Mouse (Mus musculus): ENCODE data around the gene Acot9. TPM values are rescaled to one million over a fixed set of nuclear protein-coding genes. Genes with fewer than 3 reads are reported as not detected.

Gene Acot9
- polyA plus RNA-seq (2015; fragmentation: Nextera tagmentation; extraction: Ambion mirVana) = 44.5 and 52.3 TPM in 2 replicates

DNA sequence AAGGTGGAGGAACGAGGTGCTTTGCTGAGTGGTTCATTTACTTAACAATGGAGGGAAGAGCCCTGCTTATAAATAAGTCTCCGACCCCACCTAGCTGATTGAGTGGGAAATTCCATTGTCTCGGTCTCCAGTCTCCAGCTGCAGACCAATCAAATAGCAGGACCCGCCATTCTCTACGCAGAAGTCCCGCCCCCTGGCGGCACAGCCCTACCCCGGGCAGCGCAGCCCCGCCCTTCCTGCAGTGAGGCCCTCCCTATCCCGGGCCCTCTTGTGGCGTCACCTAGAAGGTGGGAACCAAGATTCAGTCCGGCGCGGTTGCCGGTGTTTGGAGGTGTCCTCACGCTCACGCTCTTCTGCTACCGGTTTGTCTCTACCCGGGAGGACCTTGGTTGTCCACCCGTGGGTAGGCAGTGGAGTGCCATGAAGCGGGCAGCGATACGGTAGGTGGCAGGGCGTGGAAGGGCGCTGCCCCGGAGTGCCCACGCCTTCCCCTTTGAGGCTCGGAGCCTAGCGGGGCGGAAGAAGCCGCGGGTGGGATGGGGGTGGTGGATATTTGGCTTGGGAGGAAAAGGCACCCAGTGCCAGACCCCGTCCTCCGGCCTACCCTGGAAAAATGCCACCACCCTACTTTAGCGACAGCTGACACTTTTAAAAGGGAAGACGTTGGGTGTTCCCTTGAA, at the start of gene Acot9:
TSS of gene Acot9 (plus strand) at position 209 of the 680 bp plus-strand sequence.
- WGBS = 18% methylated on average over 37 of the region's 37 CpGs
- Histone ChIP-seq H3K4me1 (no peaks in the 10 kb centered on the region), H3K27ac (replicated peaks) (peak within 1 kb of the TSS; percentile 82), H3K9me3 (replicated peaks) (no peaks in the 10 kb centered on the region), H3K9ac (peak within 1 kb of the TSS; percentile 47), H3K27me3 (no peaks in the 10 kb centered on the region), H3K4me2 (replicated peaks) (peak within 1 kb of the TSS; percentile 43), H3K4me3 (replicated peaks) (peak within 1 kb of the TSS; percentile 57), H3K36me3 (no peaks in the 10 kb centered on the region)
- peak; percentile 97 for ATAC-seq (ENCODE audit: insufficient number of reproducible peaks, low FRiP score, low TSS enrichment, low read depth)

DNA sequence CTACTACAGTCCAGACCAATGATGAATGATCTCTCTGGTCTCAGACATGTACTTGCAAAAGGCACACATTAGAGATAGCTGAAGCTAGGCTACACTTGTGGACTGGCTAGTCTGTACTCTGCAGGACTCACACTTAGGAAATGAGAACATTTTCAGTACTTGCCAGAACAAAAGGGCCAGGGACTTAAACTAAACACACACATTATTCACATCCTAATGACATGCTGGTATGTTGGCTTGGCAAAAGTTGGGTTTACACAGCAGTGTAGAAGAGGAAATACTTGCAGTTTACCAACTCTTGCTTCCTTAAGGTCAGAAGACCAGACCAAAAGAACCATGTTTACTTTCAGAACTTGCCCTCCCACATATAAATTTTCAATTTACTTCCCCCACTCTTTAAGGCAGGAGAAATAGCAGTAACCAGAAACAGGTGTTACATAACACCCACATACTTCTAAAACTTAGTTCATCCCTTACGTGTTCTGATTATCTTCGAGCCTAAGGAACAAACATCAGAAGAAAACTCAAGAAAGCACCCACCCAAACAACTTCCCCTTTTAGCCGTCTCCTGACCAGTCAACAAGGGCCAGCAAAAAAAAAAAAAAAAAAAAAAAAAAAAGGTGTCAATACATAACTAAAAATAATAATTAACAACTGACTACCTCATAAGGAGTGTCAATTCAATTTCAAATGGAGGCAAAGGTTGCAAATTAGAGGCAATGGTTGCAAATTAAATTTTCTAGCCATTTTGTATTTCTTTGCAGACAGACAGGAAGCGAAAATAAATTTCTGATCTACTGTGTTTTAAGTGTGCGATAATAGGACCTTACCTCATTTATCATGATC, 47.7 kb upstream of the Acot9 start:
- H3K4me3 ChIP-seq (replicated peaks) = no peak overlapping the region; the same call in 1 of the 2 replicates
- H3K4me2 ChIP-seq (replicated peaks) = no peak overlapping the region

DNA sequence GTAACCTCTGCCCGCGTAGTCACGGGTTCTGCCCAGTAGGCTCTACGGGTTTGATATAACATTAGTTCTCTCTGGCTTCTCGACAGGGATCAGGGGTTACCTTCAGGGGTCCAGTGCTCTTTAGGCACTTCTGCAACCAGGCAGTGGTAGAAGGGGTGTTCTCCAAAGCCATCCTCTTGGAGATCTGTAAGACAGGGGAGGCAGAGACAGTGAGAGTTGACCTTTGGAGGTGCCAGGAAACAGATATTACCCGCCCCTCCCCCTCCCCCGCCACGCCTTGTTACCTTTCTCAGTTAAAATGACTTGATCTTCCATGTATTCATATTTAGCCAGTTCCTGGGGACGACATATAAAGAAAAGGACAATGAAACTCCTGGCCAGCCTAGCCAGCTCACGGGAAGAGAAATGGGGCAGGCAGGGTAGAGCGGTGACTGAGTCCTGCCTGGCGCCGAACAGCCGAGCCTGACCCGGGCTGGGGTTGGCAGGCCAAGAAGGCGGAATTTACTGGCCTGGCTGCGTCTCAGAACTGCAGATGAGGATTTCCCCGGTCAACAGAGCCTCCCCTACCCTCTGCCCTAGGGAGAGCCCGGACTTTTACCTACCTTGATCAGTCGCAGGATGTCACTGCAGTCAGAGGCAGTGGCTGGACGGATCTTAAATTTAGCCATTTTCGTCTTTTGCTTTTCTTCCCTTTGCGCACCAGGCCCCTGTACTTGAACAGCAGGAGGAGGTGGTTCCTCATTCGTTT, 46.6 kb upstream of the Acot9 start:
- peak overlapping the region; percentile 51 for H3K4me3 ChIP-seq (replicated peaks)
- peak; percentile 64 for ATAC-seq (ENCODE audit: insufficient number of reproducible peaks, low FRiP score, low TSS enrichment, low read depth)
- no peaks in the 10 kb centered on the region for H3K36me3 ChIP-seq
- no peaks in the 10 kb centered on the region for H3K4me1 ChIP-seq
- 26% methylated on average over 23 of the region's 24 CpGs for WGBS
- peak overlapping the region; percentile 46 for H3K4me2 ChIP-seq (replicated peaks)
- no peaks in the 10 kb centered on the region for H3K9me3 ChIP-seq (replicated peaks)
- H3K27me3 ChIP-seq = no peaks in the 10 kb centered on the region
- H3K27ac ChIP-seq (replicated peaks) = peak overlapping the region; percentile 66
- H3K9ac ChIP-seq = peak overlapping the region; percentile 31; the same call in 1 of the 2 replicates

More for the DNA sequence above, 47.7 kb upstream of the Acot9 start:
- no peak overlapping the region for H3K27ac ChIP-seq (replicated peaks)
- H3K9ac ChIP-seq = no peak overlapping the region
- H3K4me1 ChIP-seq = no peaks in the 10 kb centered on the region
- no peaks in the 10 kb centered on the region for H3K27me3 ChIP-seq
- 68% methylated on average over 5 of the region's 5 CpGs for WGBS
- H3K9me3 ChIP-seq (replicated peaks) = no peaks in the 10 kb centered on the region
- no peaks in the 10 kb centered on the region for H3K36me3 ChIP-seq
- no peak for ATAC-seq (ENCODE audit: insufficient number of reproducible peaks, low FRiP score, low TSS enrichment, low read depth)

DNA sequence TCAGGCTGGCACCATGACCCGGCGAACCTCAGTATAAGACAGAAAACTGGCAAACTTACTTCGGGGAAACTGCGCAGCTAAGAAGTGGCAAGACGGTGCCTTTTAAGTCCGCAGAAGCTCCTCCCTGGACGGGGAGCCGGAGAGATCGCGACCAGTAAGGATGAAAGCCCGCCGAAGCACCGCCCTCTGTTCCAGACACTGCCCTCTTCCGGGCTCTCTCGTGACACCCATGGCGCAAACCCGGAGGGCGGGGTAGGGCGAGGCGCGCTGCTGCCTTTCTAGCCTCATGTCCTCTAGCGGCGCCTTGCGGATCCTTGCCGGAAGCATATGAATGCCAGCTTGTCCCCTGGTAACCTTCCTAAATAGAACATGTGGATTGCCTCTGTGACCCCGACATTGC, 46.0 kb upstream of the Acot9 start, which contains the start of gene Sat1:
TSS of gene Sat1 (minus strand) at position 179 of the 400 bp plus-strand sequence.
- 17% methylated on average over 26 of the region's 26 CpGs for WGBS
- peak; percentile 95 for ATAC-seq (ENCODE audit: insufficient number of reproducible peaks, low FRiP score, low TSS enrichment, low read depth)
- H3K4me2 ChIP-seq (replicated peaks) = peak within 1 kb of the TSS; percentile 46
- peak within 1 kb of the TSS; percentile 51 for H3K4me3 ChIP-seq (replicated peaks)
- peak within 1 kb of the TSS; percentile 31; the same call in 1 of the 2 replicates for H3K9ac ChIP-seq
- no peaks in the 10 kb centered on the region for H3K27me3 ChIP-seq
- no peaks in the 10 kb centered on the region for H3K36me3 ChIP-seq
- no peaks in the 10 kb centered on the region for H3K4me1 ChIP-seq
- H3K9me3 ChIP-seq (replicated peaks) = no peaks in the 10 kb centered on the region
- H3K27ac ChIP-seq (replicated peaks) = peak within 1 kb of the TSS; percentile 66

DNA sequence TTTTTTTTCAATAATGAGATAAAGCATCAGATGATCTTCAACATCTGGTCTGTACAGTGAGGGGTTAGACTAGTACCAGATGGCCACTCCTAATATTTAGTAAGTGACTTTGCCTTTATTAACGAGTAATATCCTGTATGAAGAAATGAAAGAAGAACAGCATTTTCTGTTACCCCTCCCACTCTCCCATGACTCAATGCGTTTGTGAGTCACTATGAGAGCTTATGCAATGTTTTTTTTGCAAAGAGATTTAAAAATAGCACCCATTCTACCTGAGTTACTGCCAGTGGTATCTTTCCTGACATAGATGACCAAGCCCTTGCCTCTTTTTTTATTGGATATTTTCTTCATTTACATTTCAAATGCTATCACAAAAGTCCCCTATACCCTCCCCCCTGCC, 44.0 kb upstream of the Acot9 start:
- no peak for ATAC-seq (ENCODE audit: insufficient number of reproducible peaks, low FRiP score, low TSS enrichment, low read depth)
- no peaks in the 10 kb centered on the region for H3K36me3 ChIP-seq
- no peak overlapping the region for H3K27ac ChIP-seq (replicated peaks)
- H3K9ac ChIP-seq = no peak overlapping the region
- 61% methylated on average over 2 of the region's 2 CpGs for WGBS
- no peaks in the 10 kb centered on the region for H3K9me3 ChIP-seq (replicated peaks)
- H3K27me3 ChIP-seq = no peaks in the 10 kb centered on the region
- H3K4me2 ChIP-seq (replicated peaks) = no peak overlapping the region
- H3K4me3 ChIP-seq (replicated peaks) = no peak overlapping the region
- no peaks in the 10 kb centered on the region for H3K4me1 ChIP-seq

DNA sequence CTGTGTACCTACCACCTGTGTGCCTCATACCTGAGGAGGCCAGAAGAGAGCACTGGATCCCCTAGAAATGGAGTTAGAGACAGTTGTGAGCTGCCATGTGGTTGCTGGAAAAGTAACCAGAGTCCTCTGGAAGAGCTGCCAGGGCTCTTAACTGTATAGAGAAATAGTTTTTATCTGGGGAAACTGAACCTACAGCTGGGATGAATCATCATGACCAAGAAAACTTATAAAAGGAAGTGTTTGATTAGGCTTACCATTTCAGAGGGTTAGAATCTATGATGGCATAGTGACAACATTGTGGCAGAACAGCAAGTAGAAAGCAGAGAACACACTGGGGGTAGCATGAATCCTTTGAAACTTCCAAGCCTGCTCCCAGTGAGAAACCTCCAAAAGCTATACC, 5.4 kb upstream of the Acot9 start:
- no peak for ATAC-seq (ENCODE audit: insufficient number of reproducible peaks, low FRiP score, low TSS enrichment, low read depth)
- Histone ChIP-seq H3K9me3 (replicated peaks) (no peaks in the 10 kb centered on the region), H3K4me2 (replicated peaks) (no peak overlapping the region), H3K9ac (no peak overlapping the region), H3K36me3 (no peaks in the 10 kb centered on the region), H3K4me1 (no peaks in the 10 kb centered on the region), H3K27me3 (no peaks in the 10 kb centered on the region), H3K27ac (replicated peaks) (no peak overlapping the region), H3K4me3 (replicated peaks) (no peak overlapping the region)

DNA sequence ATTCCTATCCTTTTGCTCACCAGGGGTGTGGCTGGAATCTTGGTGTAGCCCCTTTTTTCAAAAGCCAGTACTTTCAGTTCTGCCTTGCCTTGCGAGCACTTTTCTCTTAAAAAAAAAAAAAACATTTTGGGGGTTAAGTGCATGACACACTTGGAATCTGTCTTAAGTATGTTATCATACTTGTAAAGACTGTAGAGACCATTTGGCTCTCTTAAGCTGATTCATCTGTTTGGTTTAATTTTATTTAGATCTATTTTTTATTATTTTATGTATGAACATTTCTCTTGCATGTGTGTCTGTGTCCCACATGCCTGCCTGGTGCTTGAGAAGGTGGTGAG, 641 bp downstream of the Acot9 start:
- Histone ChIP-seq H3K4me1 (no peaks in the 10 kb centered on the region), H3K4me2 (replicated peaks) (peak overlapping the region; percentile 43), H3K27ac (replicated peaks) (peak overlapping the region; percentile 82; the same call in 1 of the 2 replicates), H3K9me3 (replicated peaks) (no peaks in the 10 kb centered on the region), H3K36me3 (no peaks in the 10 kb centered on the region), H3K27me3 (no peaks in the 10 kb centered on the region), H3K9ac (no peak overlapping the region; the same call in 1 of the 2 replicates), H3K4me3 (replicated peaks) (peak overlapping the region; percentile 57)
- WGBS = 23% methylated on average over 1 of the region's 1 CpGs
- ATAC-seq (ENCODE audit: insufficient number of reproducible peaks, low FRiP score, low TSS enrichment, low read depth) = no peak; the same call in 1 of the 2 replicates

DNA sequence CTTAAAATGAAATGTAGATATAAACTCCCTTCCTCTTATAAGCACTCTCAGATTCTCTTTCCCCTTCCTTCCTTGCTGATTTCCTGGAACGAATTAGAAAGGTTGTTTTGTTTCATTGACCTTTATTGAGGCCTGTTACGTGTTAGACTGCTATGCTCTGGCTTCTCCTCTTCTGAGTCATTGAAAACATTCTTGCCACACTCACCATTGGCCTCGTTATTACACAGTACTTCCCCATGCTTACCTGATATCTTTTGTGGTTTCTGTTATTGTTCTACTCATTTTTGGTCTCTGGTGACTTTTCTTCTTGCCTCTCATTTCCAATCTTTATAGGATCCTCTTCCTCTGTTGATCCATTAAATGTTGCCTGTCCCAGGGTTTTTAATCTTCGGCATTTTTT, 16.2 kb downstream of the Acot9 start:
- Histone ChIP-seq H3K4me2 (replicated peaks) (no peak overlapping the region), H3K4me3 (replicated peaks) (no peak overlapping the region), H3K27ac (replicated peaks) (no peak overlapping the region), H3K4me1 (no peaks in the 10 kb centered on the region), H3K36me3 (no peaks in the 10 kb centered on the region), H3K27me3 (no peaks in the 10 kb centered on the region), H3K9ac (no peak overlapping the region), H3K9me3 (replicated peaks) (no peaks in the 10 kb centered on the region)
- no peak for ATAC-seq (ENCODE audit: insufficient number of reproducible peaks, low FRiP score, low TSS enrichment, low read depth)
- 67% methylated on average over 4 of the region's 4 CpGs for WGBS

DNA sequence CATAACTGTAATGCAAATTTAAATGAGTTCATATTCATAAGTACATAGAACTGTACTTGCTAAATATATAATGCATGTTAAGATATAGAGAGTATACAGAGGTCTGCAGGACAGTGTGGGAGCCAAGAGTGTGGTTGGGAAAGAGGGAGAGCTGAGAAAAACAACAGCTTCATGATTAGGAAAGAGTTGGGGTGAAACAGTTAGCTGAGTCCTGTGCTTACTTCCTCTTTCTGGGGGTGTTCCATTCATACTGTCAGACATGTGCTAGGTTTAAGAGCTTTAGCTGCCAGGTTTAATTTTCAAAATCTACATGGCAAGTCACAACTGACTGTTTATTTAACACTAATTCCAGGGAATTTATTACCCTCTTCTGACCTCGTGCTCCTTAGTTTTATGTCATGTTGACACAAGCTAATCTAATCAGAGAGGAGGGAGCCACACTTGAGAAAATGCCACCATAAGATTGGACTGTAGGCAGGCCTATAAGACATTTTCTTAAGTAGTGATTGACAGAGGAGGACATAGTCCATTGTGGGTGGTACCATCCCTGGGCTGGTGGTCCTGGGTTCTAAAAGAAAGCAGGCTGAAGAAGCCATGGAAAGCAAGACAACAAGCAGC, 18.3 kb downstream of the Acot9 start:
- WGBS = 50% methylated on average over 1 of the region's 1 CpGs
- H3K27ac ChIP-seq (replicated peaks) = no peak overlapping the region
- H3K4me3 ChIP-seq (replicated peaks) = no peak overlapping the region
- H3K4me2 ChIP-seq (replicated peaks) = no peak overlapping the region
- no peaks in the 10 kb centered on the region for H3K36me3 ChIP-seq
- H3K4me1 ChIP-seq = no peaks in the 10 kb centered on the region
- no peaks in the 10 kb centered on the region for H3K27me3 ChIP-seq
- no peak overlapping the region for H3K9ac ChIP-seq
- no peak for ATAC-seq (ENCODE audit: insufficient number of reproducible peaks, low FRiP score, low TSS enrichment, low read depth)
- no peaks in the 10 kb centered on the region for H3K9me3 ChIP-seq (replicated peaks)

DNA sequence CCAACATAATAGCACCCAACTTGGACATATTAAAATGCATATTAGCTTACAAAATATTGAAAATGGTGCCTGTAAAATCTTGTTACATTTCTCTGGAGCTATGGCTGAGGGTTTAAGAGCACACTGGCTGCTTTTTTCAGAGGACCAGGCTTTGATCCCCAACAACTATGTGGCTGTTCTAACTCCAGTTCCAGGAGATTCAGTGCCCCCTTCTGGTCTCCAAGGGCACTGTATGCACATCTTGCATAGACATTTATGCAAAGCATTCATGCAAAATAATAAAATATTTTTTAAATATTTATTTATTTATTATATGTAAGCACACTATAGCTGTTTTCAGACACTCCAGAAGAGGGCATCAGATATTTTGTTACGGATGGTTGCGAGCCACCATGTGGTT, 44.1 kb downstream of the Acot9 start:
- Histone ChIP-seq H3K27ac (replicated peaks) (no peak overlapping the region), H3K27me3 (no peaks in the 10 kb centered on the region), H3K4me3 (replicated peaks) (no peak overlapping the region), H3K36me3 (no peaks in the 10 kb centered on the region), H3K4me2 (replicated peaks) (no peak overlapping the region), H3K9me3 (replicated peaks) (no peaks in the 10 kb centered on the region), H3K4me1 (no peaks in the 10 kb centered on the region), H3K9ac (no peak overlapping the region)
- no peak for ATAC-seq (ENCODE audit: insufficient number of reproducible peaks, low FRiP score, low TSS enrichment, low read depth)
- WGBS = 92% methylated on average over 2 of the region's 2 CpGs

DNA sequence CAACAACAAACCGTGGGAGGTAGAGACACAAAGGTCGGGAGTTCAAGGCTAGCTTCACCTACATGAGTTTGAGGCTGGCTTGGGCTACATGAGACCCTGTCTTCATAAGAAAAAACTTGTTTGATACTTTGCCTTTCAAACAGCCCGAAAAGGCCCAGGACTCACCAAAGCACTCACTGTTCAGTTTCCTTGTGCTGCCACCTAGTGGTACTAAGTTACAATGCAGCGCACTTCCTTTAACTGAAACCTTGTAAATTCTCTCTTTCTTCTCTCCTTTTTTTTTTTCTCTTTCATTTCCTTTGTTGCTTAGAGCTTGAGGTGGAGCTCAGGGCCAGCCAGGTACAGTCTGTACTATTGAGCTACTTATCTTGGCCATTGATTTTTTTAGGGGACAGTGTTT, 55.8 kb downstream of the Acot9 start:
- no peaks in the 10 kb centered on the region for H3K9me3 ChIP-seq (replicated peaks)
- H3K36me3 ChIP-seq = no peaks in the 10 kb centered on the region
- H3K27me3 ChIP-seq = no peaks in the 10 kb centered on the region
- H3K9ac ChIP-seq = no peak overlapping the region
- no peak overlapping the region for H3K4me3 ChIP-seq (replicated peaks)
- no peak for ATAC-seq (ENCODE audit: insufficient number of reproducible peaks, low FRiP score, low TSS enrichment, low read depth)
- no peak overlapping the region for H3K27ac ChIP-seq (replicated peaks)
- H3K4me2 ChIP-seq (replicated peaks) = no peak overlapping the region
- H3K4me1 ChIP-seq = no peaks in the 10 kb centered on the region
- 37% methylated on average over 4 of the region's 4 CpGs for WGBS
